Mouse (Mus musculus) C3H10T1/2 (cell line): Measurements from ENCODE around the gene Dock11. TPM values are rescaled to one million over a fixed set of nuclear protein-coding genes. Genes with fewer than 3 reads are reported as not detected.

Source experiments
- polyA plus RNA-seq, 2 experiments: library from polyadenylated mRNA; unstranded; fragments of >200 nt; fragmentation: generic; extraction: Trizol; gene quantifications; one replicate each; pipeline ENCODE4 v1.2.1; 2012; ENCODE audit warnings: missing spikeins in 2 of 2

Gene Dock11
- polyA plus RNA-seq, result 1 to 10 TPM in 1 of 2 experiments, under 1 TPM in 1; 0.16 to 1.3 TPM

GRCm38 (mm10) chrX:35888087-35888895, at the start of gene Dock11:
Gene Dock11 (plus strand): TSS chrX:35888832.

GRCm38 (mm10) chrX:36111622-36112421, 223.2 kb downstream of the Dock11 start, which contains the start of gene Il13ra1:
Gene Il13ra1 (plus strand): TSS chrX:36112110.

Other genes with a start within 250 kb of the Dock11 start
- gene Il13ra1, start 223.3 kb downstream of the Dock11 start, polyA plus RNA-seq, result under 1 TPM in 1 of 2 experiments, not detected in 1; 0.01 TPM